Mouse (Mus musculus): ENCODE results near the gene Fyttd1.
"Not testable (repeated sequence)": the region's sequence is repeated elsewhere in the genome, so short reads cannot be mapped to it uniquely, and the experiment has no call there.

Fyttd1 gene

GRCm38 (mm10) chr16:32878972-32879926 lies 1.9 kb downstream of the Fyttd1 start:
- no peak for DNase-seq (ENCODE audit: low spot score in 2 of 2)

- DNase-seq (ENCODE audit: low spot score in 2 of 2), result no peak
Measured at GRCm38 (mm10) chr16:32881538-32881937, 4.2 kb downstream of the Fyttd1 start.

GRCm38 (mm10) chr16:32887996-32888395 lies 10.7 kb downstream of the Fyttd1 start:
- no peak for DNase-seq (ENCODE audit: low spot score in 2 of 2)

GRCm38 (mm10) chr16:32889881-32890280 lies 12.6 kb downstream of the Fyttd1 start:
- no peak for DNase-seq (ENCODE audit: low spot score in 2 of 2)

GRCm38 (mm10) chr16:32896126-32896525 lies 18.8 kb downstream of the Fyttd1 start:
- no peak for DNase-seq (ENCODE audit: low spot score in 2 of 2)

GRCm38 (mm10) chr16:32901360-32902050 lies 24.2 kb downstream of the Fyttd1 start:
- DNase-seq (ENCODE audit: low spot score in 2 of 2), result no peak

GRCm38 (mm10) chr16:32902051-32902428 lies 24.7 kb downstream of the Fyttd1 start:
- DNase-seq (ENCODE audit: low spot score in 2 of 2), result no peak

GRCm38 (mm10) chr16:32906186-32906585 lies 28.9 kb downstream of the Fyttd1 start:
- DNase-seq (ENCODE audit: low spot score in 2 of 2), result no peak

- DNase-seq (ENCODE audit: low spot score in 2 of 2), result no peak
Measured at GRCm38 (mm10) chr16:32906727-32907126, 29.4 kb downstream of the Fyttd1 start.

GRCm38 (mm10) chr16:32913212-32913611 lies 35.9 kb downstream of the Fyttd1 start:
- no peak for DNase-seq (ENCODE audit: low spot score in 2 of 2)

GRCm38 (mm10) chr16:32913937-32914881 lies 36.9 kb downstream of the Fyttd1 start, which contains the start of gene Lrch3:
Gene Lrch3, plus strand, starts transcription at chr16:32914100.
- peak; percentile 94 to 96 for DNase-seq (ENCODE audit: low spot score in 2 of 2)

GRCm38 (mm10) chr16:32915292-32916068 lies 38.2 kb downstream of the Fyttd1 start:
- DNase-seq (ENCODE audit: low spot score in 2 of 2), result no peak

- DNase-seq (ENCODE audit: low spot score in 2 of 2), result not testable (repeated sequence)
Measured at GRCm38 (mm10) chr16:32926629-32927028, 49.3 kb downstream of the Fyttd1 start.

GRCm38 (mm10) chr16:32927044-32927443 lies 49.7 kb downstream of the Fyttd1 start:
- DNase-seq (ENCODE audit: low spot score in 2 of 2), result no peak

GRCm38 (mm10) chr16:32929918-32930317 lies 52.6 kb downstream of the Fyttd1 start:
- DNase-seq (ENCODE audit: low spot score in 2 of 2), result no peak

- no peak for DNase-seq (ENCODE audit: low spot score in 2 of 2)
Measured at GRCm38 (mm10) chr16:32934470-32934869, 57.2 kb downstream of the Fyttd1 start.

- DNase-seq (ENCODE audit: low spot score in 2 of 2), result no peak
Measured at GRCm38 (mm10) chr16:32935088-32935487, 57.8 kb downstream of the Fyttd1 start.

- no peak for DNase-seq (ENCODE audit: low spot score in 2 of 2)
Measured at GRCm38 (mm10) chr16:32937358-32937757, 60.1 kb downstream of the Fyttd1 start.

GRCm38 (mm10) chr16:32939301-32939700 lies 62.0 kb downstream of the Fyttd1 start:
- not testable (repeated sequence) for DNase-seq (ENCODE audit: low spot score in 2 of 2)

- not testable (repeated sequence) for DNase-seq (ENCODE audit: low spot score in 2 of 2)
Measured at GRCm38 (mm10) chr16:32939716-32940115, 62.4 kb downstream of the Fyttd1 start.

- DNase-seq (ENCODE audit: low spot score in 2 of 2), result not testable (repeated sequence)
Measured at GRCm38 (mm10) chr16:32941226-32941625, 63.9 kb downstream of the Fyttd1 start.
